Mouse (Mus musculus) neural tube, embryonic 14.5 days (tissue): ENCODE results near the gene Rbm17. TPM values are rescaled to one million over a fixed set of nuclear protein-coding genes. Genes with fewer than 3 reads are reported as not detected.
A peak's percentile ranks its signal among the peaks of the same experiment; 100 is the strongest.

Experiments
- ATAC-seq: fragments of 200-750 bp; cut with Nextera tagmentation; 2 replicates; pipeline ENCODE4 v1.8.0; 2017; ENCODE audit warnings: low read depth, mild to moderate bottlenecking, moderate TSS enrichment, moderate library complexity
- H3K27ac ChIP-seq: fragments of 300-500 bp; sonication (generic); 2 replicates; pipeline ENCODE4 v1.5.1; 2014; ENCODE audit warnings: low read depth, mild to moderate bottlenecking, control low read depth, low read length, moderate library complexity, mixed read lengths
- H3K27me3 ChIP-seq: fragments of 300-500 bp; sonication (generic); 2 replicates; pipeline ENCODE4 v1.6.1; 2014; ENCODE audit warnings: low read length; ENCODE audit not compliant: control insufficient read depth, insufficient read depth
- H3K36me3 ChIP-seq: fragments of 300-500 bp; sonication (generic); 2 replicates; pipeline ENCODE4 v1.6.1; 2014; ENCODE audit warnings: low read length, mixed read lengths; ENCODE audit not compliant: control insufficient read depth, insufficient read depth
- H3K4me1 ChIP-seq: fragments of 300-500 bp; sonication (generic); 2 replicates; pipeline ENCODE4 v1.6.1; 2014; ENCODE audit warnings: low read length; ENCODE audit not compliant: control insufficient read depth, insufficient read depth
- H3K4me2 ChIP-seq: fragments of 300-500 bp; sonication (generic); 2 replicates; pipeline ENCODE4 v1.6.1; 2014; ENCODE audit warnings: mild to moderate bottlenecking, low read depth, low read length, control low read depth
- H3K4me3 ChIP-seq: fragments of 300-500 bp; sonication (generic); 2 replicates; pipeline ENCODE4 v1.5.1; 2014; ENCODE audit warnings: low read depth, low read length, control low read depth, mixed read lengths
- H3K9ac ChIP-seq: fragments of 300-500 bp; sonication (generic); replicated peaks from 2 replicates; pipeline ENCODE4 v1.6.1; 2014; ENCODE audit warnings: low read depth, mild to moderate bottlenecking, control low read depth, low read length, mixed read lengths
- H3K9me3 ChIP-seq: fragments of 300-500 bp; sonication (generic); 2 replicates; pipeline ENCODE4 v1.6.1; 2016; ENCODE audit warnings: low read length; ENCODE audit not compliant: control insufficient read depth
- WGBS: fragments of 180-500 bp; shearing (Covaris S2); extraction: QIAGEN DNeasy Blood & Tissue Kit; methylation state at CpG from one replicate; pipeline ENCODE4 v1.1.7; 2014; 5-methylcytosine and 5-hydroxymethylcytosine counted together
- polyA plus RNA-seq: library from polyadenylated mRNA; unstranded; fragments of >200 nt; fragmentation: Nextera tagmentation; extraction: Ambion mirVana; gene quantifications from 2 replicates; pipeline ENCODE4 v1.2.1, GENCODE M21; 2014

Gene Rbm17
- 125 and 142 TPM in 2 replicates for polyA plus RNA-seq

DNA sequence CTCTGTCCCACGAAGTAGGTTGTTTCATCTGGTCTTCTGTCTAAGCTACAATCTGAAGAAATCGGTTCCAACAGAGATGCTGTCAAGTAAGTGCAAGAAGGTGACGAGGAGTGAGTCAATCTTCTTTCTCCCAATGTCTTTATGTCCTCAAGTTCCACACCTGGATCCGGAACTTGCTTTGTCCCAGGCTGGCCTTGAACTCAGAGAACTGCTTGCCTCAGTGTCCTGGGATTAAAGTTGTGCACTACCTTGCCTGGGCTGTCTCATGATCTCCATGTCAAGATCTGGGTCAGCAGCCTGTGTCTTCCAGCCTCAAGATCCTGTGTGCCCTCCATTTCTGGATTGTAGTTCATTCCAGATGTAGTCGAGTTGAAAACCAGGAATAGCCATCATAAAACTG is at the start of gene Rbm17:
Rbm17 (minus strand) TSS at position 101 of the 400 bp plus-strand sequence.
- Histone ChIP-seq H3K4me1 (peaks cover 9% of the 10 kb centered on the region), H3K9ac (peak within 1 kb of the TSS; percentile 93), H3K4me3 (peak within 1 kb of the TSS; percentile 96), H3K9me3 (no peaks in the 10 kb centered on the region), H3K27ac (peak within 1 kb of the TSS; percentile 67), H3K36me3 (peaks cover 8% of the 10 kb centered on the region; the same call in 1 of the 2 replicates), H3K27me3 (no peaks in the 10 kb centered on the region), H3K4me2 (peak within 1 kb of the TSS; percentile 21; the same call in 1 of the 2 replicates)
- WGBS = 78% methylated on average over 5 of the region's 5 CpGs
- ATAC-seq = no peak

DNA sequence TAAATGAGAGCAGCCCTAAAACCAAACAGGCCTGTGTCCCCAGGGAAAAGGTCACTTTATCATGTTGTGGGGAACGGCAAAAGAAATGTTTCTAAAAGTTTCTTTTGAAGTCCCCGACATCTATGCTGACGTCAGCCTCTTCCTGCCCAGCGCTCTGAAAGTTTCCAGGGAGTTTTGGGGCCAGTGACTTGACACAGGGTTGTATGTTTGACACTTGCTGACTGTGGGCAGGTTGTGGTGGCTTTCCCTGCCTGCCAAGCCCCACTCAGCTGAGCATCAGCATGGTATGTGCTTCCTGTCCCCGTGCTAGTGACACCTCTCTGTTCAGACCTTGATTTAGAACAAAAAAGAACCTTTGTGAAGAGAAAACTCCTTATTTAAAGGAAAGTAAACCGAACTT is 49.4 kb upstream of the Rbm17 start:
- 59% methylated on average over 6 of the region's 6 CpGs for WGBS
- no peak for ATAC-seq

DNA sequence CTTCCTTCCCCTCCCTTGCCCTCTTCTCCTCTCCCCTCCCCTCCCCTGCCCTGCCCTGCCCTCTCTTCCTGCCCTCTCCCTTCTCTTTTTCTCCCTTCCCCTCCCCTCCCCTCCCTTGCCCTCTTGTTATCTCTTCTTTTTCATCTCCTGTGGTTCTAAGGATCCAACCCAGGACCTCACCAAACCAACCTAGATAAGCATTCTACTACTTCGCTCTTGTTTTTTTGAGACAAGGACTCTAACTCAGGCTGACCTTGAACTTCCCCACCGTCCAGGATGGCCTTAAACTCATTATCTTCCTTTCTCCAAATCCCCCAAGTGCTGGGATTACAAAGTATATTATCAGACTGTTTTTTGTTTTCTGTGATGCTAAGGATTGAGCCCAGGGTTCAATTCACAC is 48.8 kb upstream of the Rbm17 start:
- ATAC-seq = no peak
- no peaks in the 10 kb centered on the region for H3K4me1 ChIP-seq
- H3K27ac ChIP-seq = no peak overlapping the region
- 86% methylated on average over 2 of the region's 2 CpGs for WGBS
- no peak overlapping the region for H3K4me3 ChIP-seq
- H3K9ac ChIP-seq = no peak overlapping the region
- no peaks in the 10 kb centered on the region for H3K27me3 ChIP-seq
- H3K36me3 ChIP-seq = no peaks in the 10 kb centered on the region
- H3K9me3 ChIP-seq = no peaks in the 10 kb centered on the region
- H3K4me2 ChIP-seq = no peak overlapping the region

More for the DNA sequence above, 49.4 kb upstream of the Rbm17 start:
- H3K9ac ChIP-seq = no peak overlapping the region
- no peak overlapping the region for H3K4me2 ChIP-seq
- H3K9me3 ChIP-seq = no peaks in the 10 kb centered on the region
- H3K27ac ChIP-seq = no peak overlapping the region
- H3K4me3 ChIP-seq = no peak overlapping the region
- H3K36me3 ChIP-seq = no peaks in the 10 kb centered on the region
- H3K4me1 ChIP-seq = no peaks in the 10 kb centered on the region
- H3K27me3 ChIP-seq = no peaks in the 10 kb centered on the region

GRCm38 (mm10) chr2:11652196-11652595 is 48.2 kb upstream of the Rbm17 start:
- whole genome bisulfite sequencing = 91% methylated on average over 3 of the region's 3 CpGs
- no peak for ATAC-seq

GRCm38 (mm10) chr2:11651476-11651875 is 47.5 kb upstream of the Rbm17 start:
- 58% methylated on average over 3 of the region's 3 CpGs for WGBS
- Histone ChIP-seq H3K36me3 (no peaks in the 10 kb centered on the region), H3K9me3 (no peaks in the 10 kb centered on the region), H3K27ac (no peak overlapping the region), H3K9ac (no peak overlapping the region), H3K4me2 (no peak overlapping the region), H3K27me3 (no peaks in the 10 kb centered on the region), H3K4me3 (no peak overlapping the region), H3K4me1 (no peaks in the 10 kb centered on the region)
- no peak for ATAC-seq

More at GRCm38 (mm10) chr2:11652196-11652595, 48.2 kb upstream of the Rbm17 start:
- no peak overlapping the region for H3K4me2 ChIP-seq
- no peak overlapping the region for H3K27ac ChIP-seq
- H3K27me3 ChIP-seq = no peaks in the 10 kb centered on the region
- no peaks in the 10 kb centered on the region for H3K9me3 ChIP-seq
- H3K4me1 ChIP-seq = no peaks in the 10 kb centered on the region
- H3K9ac ChIP-seq = no peak overlapping the region
- H3K4me3 ChIP-seq = no peak overlapping the region
- no peaks in the 10 kb centered on the region for H3K36me3 ChIP-seq

- H3K4me2 ChIP-seq = no peak overlapping the region
- no peaks in the 10 kb centered on the region for H3K27me3 ChIP-seq
- H3K9me3 ChIP-seq = no peaks in the 10 kb centered on the region
- WGBS = 89% methylated on average over 2 of the region's 2 CpGs
- ATAC-seq = no peak
- H3K36me3 ChIP-seq = no peaks in the 10 kb centered on the region
- H3K4me1 ChIP-seq = no peaks in the 10 kb centered on the region
- no peak overlapping the region for H3K4me3 ChIP-seq
- no peak overlapping the region for H3K9ac ChIP-seq
- no peak overlapping the region for H3K27ac ChIP-seq
These were observed 41.3 kb upstream of the Rbm17 start for GRCm38 (mm10) chr2:11645297-11645696.

GRCm38 (mm10) chr2:11644057-11644456 is 40.1 kb upstream of the Rbm17 start:
- Histone ChIP-seq H3K27ac (no peak overlapping the region), H3K9ac (no peak overlapping the region), H3K27me3 (no peaks in the 10 kb centered on the region), H3K9me3 (no peaks in the 10 kb centered on the region), H3K4me1 (no peaks in the 10 kb centered on the region), H3K4me3 (no peak overlapping the region), H3K4me2 (no peak overlapping the region), H3K36me3 (no peaks in the 10 kb centered on the region)
- no peak for ATAC-seq
- WGBS = 86% methylated on average over 1 of the region's 1 CpGs

- no peak for ATAC-seq
- Histone ChIP-seq H3K4me1 (no peaks in the 10 kb centered on the region), H3K27me3 (no peaks in the 10 kb centered on the region), H3K4me2 (no peak within 1 kb of the TSS), H3K9me3 (no peaks in the 10 kb centered on the region), H3K4me3 (no peak within 1 kb of the TSS), H3K36me3 (no peaks in the 10 kb centered on the region), H3K9ac (no peak within 1 kb of the TSS), H3K27ac (no peak within 1 kb of the TSS)
- 93% methylated on average over 3 of the region's 3 CpGs for WGBS
These were observed 38.5 kb upstream of the Rbm17 start, which contains the start of gene Il2ra for GRCm38 (mm10) chr2:11642451-11642941. Gene Il2ra, plus strand, starts transcription at chr2:11642807.

GRCm38 (mm10) chr2:11637115-11637514 is 33.2 kb upstream of the Rbm17 start:
- H3K9me3 ChIP-seq = no peaks in the 10 kb centered on the region
- no peak overlapping the region for H3K4me3 ChIP-seq
- no peak overlapping the region for H3K27ac ChIP-seq
- no peaks in the 10 kb centered on the region for H3K36me3 ChIP-seq
- ATAC-seq = no peak
- no peaks in the 10 kb centered on the region for H3K27me3 ChIP-seq
- no peak overlapping the region for H3K4me2 ChIP-seq
- H3K9ac ChIP-seq = no peak overlapping the region
- H3K4me1 ChIP-seq = no peaks in the 10 kb centered on the region
- WGBS = 88% methylated on average over 1 of the region's 1 CpGs
